Comparison of ENCODE assay signal across 9 mouse cellular contexts in genomic region chr16:67619416-67619815, GRCm38 (mm10). TPM values are rescaled to one million over a fixed set of nuclear protein-coding genes. Genes with fewer than 3 reads are reported as not detected.
DNase-seq lines count a peak whose midpoint lies in the region; ATAC-seq lines count a peak whose summit lies in the region.
"Had no signal": no experiment of that assay in that cellular context is flagged by ENCODE, and none has a peak within 500 bp of the region (broad histone marks: within the 10 kb centered on the region; RNA-seq: fewer than 3 reads in every experiment).

No protein-coding gene starts in this region.

- H3K27ac ChIP-seq in kidney, embryonic 14.5 days (ENCODE audit: low read depth, low read length) = no peak overlapping the region
- no peak overlapping the region for H3K27ac ChIP-seq in embryonic facial prominence, embryonic 11.5 days (replicated peaks; ENCODE audit: low read depth, low read length)
- H3K27ac ChIP-seq in hindbrain, embryonic 14.5 days = peak overlapping the region; percentile 95
- H3K27ac ChIP-seq in midbrain, embryonic 14.5 days (replicated peaks; ENCODE audit: low read depth, low read length) = peak overlapping the region; percentile 92

- H3K9me3 ChIP-seq in kidney, embryonic 14.5 days (ENCODE audit: control insufficient read depth, low read length) = no peaks in the 10 kb centered on the region
- no peaks in the 10 kb centered on the region for H3K9me3 ChIP-seq in embryonic facial prominence, embryonic 11.5 days (replicated peaks; ENCODE audit: control insufficient read depth, low read length)
- no peaks in the 10 kb centered on the region for H3K9me3 ChIP-seq in hindbrain, embryonic 14.5 days (ENCODE audit: control insufficient read depth, low read length)
- no peaks in the 10 kb centered on the region for H3K9me3 ChIP-seq in midbrain, embryonic 14.5 days (ENCODE audit: control insufficient read depth, low read length)

- no peak for DNase-seq in kidney, adult 18-20 months
- no peak for DNase-seq in embryonic facial prominence, embryonic 11.5 days (ENCODE audit: low spot score)
- DNase-seq in hindbrain, embryonic 14.5 days (ENCODE audit: low spot score) = no peak
- DNase-seq in midbrain, embryonic 14.5 days = peak; percentile 71
- no peak for DNase-seq in thymus, postnatal 14 days
- DNase-seq in left cerebral cortex, postnatal 4 days = no peak
- DNase-seq in adrenal gland, postnatal 4 days (ENCODE audit: low spot score in 2 of 2) = no peak

- 0% methylated on average over 16 of the region's 16 CpGs for WGBS in kidney, embryonic 14.5 days
- WGBS in embryonic facial prominence, embryonic 11.5 days = 0% methylated on average over 16 of the region's 16 CpGs
- WGBS in hindbrain, embryonic 14.5 days = 0% methylated on average over 16 of the region's 16 CpGs
- under 1% methylated on average over 16 of the region's 16 CpGs for WGBS in midbrain, embryonic 14.5 days

- intact Hi-C loops in left cerebral cortex, postnatal 4 days (cut with DNase I) = loop anchor here (10.0 kb wide), 1 partner anchor 525 kb away; no protein-coding TSS in a partner anchor

- peak overlapping the region; percentile 98 for H3K4me2 ChIP-seq in kidney, embryonic 14.5 days (replicated peaks; ENCODE audit: low read depth, low read length)
- peak overlapping the region; percentile 87 for H3K4me2 ChIP-seq in embryonic facial prominence, embryonic 11.5 days (ENCODE audit: low read depth, low read length)
- H3K4me2 ChIP-seq in hindbrain, embryonic 14.5 days (replicated peaks) = peak overlapping the region; percentile 59
- H3K4me2 ChIP-seq in midbrain, embryonic 14.5 days (ENCODE audit: low read length) = peak overlapping the region; percentile 65

- no peak for ATAC-seq in kidney, embryonic 14.5 days (ENCODE audit: low FRiP score, low TSS enrichment)
- ATAC-seq in embryonic facial prominence, embryonic 11.5 days (replicated peaks; ENCODE audit: insufficient number of reproducible peaks, low FRiP score, low TSS enrichment, low read depth) = no peak
- no peak for ATAC-seq in hindbrain, embryonic 14.5 days (ENCODE audit: low FRiP score)
- ATAC-seq in midbrain, embryonic 14.5 days (ENCODE audit: low FRiP score, low TSS enrichment) = no peak

- peak overlapping the region; percentile 44; the same call in 1 of the 2 replicates for H3K9ac ChIP-seq in kidney, embryonic 14.5 days (ENCODE audit: low read depth, low read length)
- peak overlapping the region; percentile 54 for H3K9ac ChIP-seq in embryonic facial prominence, embryonic 11.5 days (replicated peaks; ENCODE audit: low read length)
- peak overlapping the region; percentile 90 for H3K9ac ChIP-seq in hindbrain, embryonic 14.5 days
- H3K9ac ChIP-seq in midbrain, embryonic 14.5 days (replicated peaks; ENCODE audit: low read length) = peak overlapping the region; percentile 79

- no peaks in the 10 kb centered on the region for H3K36me3 ChIP-seq in kidney, embryonic 14.5 days (ENCODE audit: control insufficient read depth, insufficient read depth, low read length)
- no peaks in the 10 kb centered on the region for H3K36me3 ChIP-seq in embryonic facial prominence, embryonic 11.5 days (replicated peaks; ENCODE audit: control insufficient read depth, insufficient read depth, low read depth, low read length)
- H3K36me3 ChIP-seq in hindbrain, embryonic 14.5 days (replicated peaks; ENCODE audit: control insufficient read depth, insufficient read depth) = no peaks in the 10 kb centered on the region
- H3K36me3 ChIP-seq in midbrain, embryonic 14.5 days (ENCODE audit: control insufficient read depth, insufficient read depth, low read length) = no peaks in the 10 kb centered on the region
- H3K36me3 ChIP-seq: G1E had no signal

- no peaks in the 10 kb centered on the region for H3K4me1 ChIP-seq in kidney, embryonic 14.5 days (ENCODE audit: control insufficient read depth, insufficient read depth, low read length)
- H3K4me1 ChIP-seq in embryonic facial prominence, embryonic 11.5 days (ENCODE audit: control insufficient read depth, insufficient read depth, low read length) = no peaks in the 10 kb centered on the region
- H3K4me1 ChIP-seq in hindbrain, embryonic 14.5 days (replicated peaks; ENCODE audit: control insufficient read depth, insufficient read depth, low read length) = no peaks in the 10 kb centered on the region
- H3K4me1 ChIP-seq in midbrain, embryonic 14.5 days (ENCODE audit: control insufficient read depth, insufficient read depth, low read length) = peaks cover 4% of the 10 kb centered on the region; the same call in 1 of the 2 replicates

- peak overlapping the region; percentile 66 for H3K4me3 ChIP-seq in kidney, embryonic 14.5 days (ENCODE audit: low read length)
- peak overlapping the region; percentile 73 for H3K4me3 ChIP-seq in embryonic facial prominence, embryonic 11.5 days (ENCODE audit: low read depth, low read length)
- peak overlapping the region; percentile 82 for H3K4me3 ChIP-seq in hindbrain, embryonic 14.5 days (replicated peaks; ENCODE audit: low read length)
- H3K4me3 ChIP-seq in midbrain, embryonic 14.5 days (replicated peaks; ENCODE audit: low read depth, low read length) = peak overlapping the region; percentile 83

- peaks cover 17% of the 10 kb centered on the region for H3K27me3 ChIP-seq in kidney, embryonic 14.5 days (ENCODE audit: control insufficient read depth, insufficient read depth, low read length)
- 0 out of 2 replicates have a peak, but pooled peaks cover 4% of the 10 kb centered on the region for H3K27me3 ChIP-seq in embryonic facial prominence, embryonic 11.5 days (ENCODE audit: control insufficient read depth, insufficient read depth, low read length)
- H3K27me3 ChIP-seq in hindbrain, embryonic 14.5 days (ENCODE audit: control insufficient read depth, insufficient read depth, low read length) = no peaks in the 10 kb centered on the region
- no peaks in the 10 kb centered on the region for H3K27me3 ChIP-seq in midbrain, embryonic 14.5 days (ENCODE audit: control insufficient read depth, insufficient read depth, low read length)

RNA-seq across cellular contexts. Expression of gene Cadm2, which starts 1.3 kb away (rescaled TPM):
- polyA plus RNA-seq in kidney, embryonic 14.5 days (2014; fragmentation: Nextera tagmentation; extraction: Ambion mirVana) = 0.09 and 0.32 TPM in 2 replicates
- 0.81 and 1.6 TPM in 2 replicates for polyA plus RNA-seq in embryonic facial prominence, embryonic 11.5 days (2014; fragmentation: Nextera tagmentation; extraction: Ambion mirVana)
- 53.8 and 56.9 TPM in 2 replicates for polyA plus RNA-seq in hindbrain, embryonic 14.5 days (2014; fragmentation: Nextera tagmentation; extraction: Ambion mirVana)
- polyA plus RNA-seq in midbrain, embryonic 14.5 days (2014; fragmentation: Nextera tagmentation; extraction: Ambion mirVana) = 42.6 and 49.5 TPM in 2 replicates
- total RNA-seq in left cerebral cortex, postnatal 4 days (2021) = 100 to 1,000 TPM; 220 to 238 TPM
- 1 to 10 TPM; 1.5 to 2.2 TPM for total RNA-seq in adrenal gland, postnatal 4 days (2021)
- polyA plus RNA-seq: G1E had no signal

Comparison
In these comparisons a context has a peak if more than half of its experiments do, and no peak if none do; other contexts are left out.
1. H3K27ac ChIP-seq: peak in hindbrain, embryonic 14.5 days (single experiment) and midbrain, embryonic 14.5 days (single experiment); none in kidney, embryonic 14.5 days (single experiment) and embryonic facial prominence, embryonic 11.5 days (single experiment).
2. RNA of gene Cadm2, which starts 1.3 kb away (polyA plus RNA-seq): 53.8 to 56.9 TPM in hindbrain, embryonic 14.5 days and 42.6 to 49.5 TPM in midbrain, embryonic 14.5 days; 0.81 to 1.6 TPM in embryonic facial prominence, embryonic 11.5 days and 0.09 to 0.32 TPM in kidney, embryonic 14.5 days; every median in the first group is over 10 times any median in the second.
3. Peak in every context shown above with its lines, with median percentiles within 50 percentile points of each other: H3K4me2 ChIP-seq, H3K4me3 ChIP-seq and H3K9ac ChIP-seq.